Mouse (Mus musculus) spleen, embryonic (tissue): Measurements from ENCODE around the gene Gm34653.
"Not testable (repeated sequence)": the region's sequence is repeated elsewhere in the genome, so short reads cannot be mapped to it uniquely, and the experiment has no call there.

Experiments
- CTCF ChIA-PET: fragments of 350-600 bp; sonication (Branson Sonifier 250); formaldehyde crosslinking; loops from one replicate; lab custom pipeline; 2022; lab: Charles Lee

Gene Gm34653

DNA sequence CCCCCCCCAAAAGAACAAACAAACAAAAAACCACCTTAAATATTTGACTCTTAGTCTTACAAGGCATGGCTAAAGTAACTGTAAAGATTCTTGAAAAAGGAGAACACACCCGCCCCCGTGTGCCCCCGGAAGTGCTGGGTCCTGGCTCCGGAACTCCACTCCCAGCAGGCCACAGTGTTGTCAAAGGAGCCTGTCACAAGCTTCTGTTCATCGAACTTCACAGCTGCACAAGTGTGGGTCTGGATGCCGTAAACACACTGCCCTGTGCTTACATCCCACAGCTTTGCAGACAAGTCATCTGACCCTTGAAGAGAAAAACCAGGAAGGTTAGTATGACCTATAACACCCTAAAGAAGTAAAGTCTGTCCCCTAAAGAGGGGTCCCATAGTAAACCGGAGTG is 20.1 kb upstream of the Gm34653 start:
- CTCF ChIA-PET: no interaction called here

DNA sequence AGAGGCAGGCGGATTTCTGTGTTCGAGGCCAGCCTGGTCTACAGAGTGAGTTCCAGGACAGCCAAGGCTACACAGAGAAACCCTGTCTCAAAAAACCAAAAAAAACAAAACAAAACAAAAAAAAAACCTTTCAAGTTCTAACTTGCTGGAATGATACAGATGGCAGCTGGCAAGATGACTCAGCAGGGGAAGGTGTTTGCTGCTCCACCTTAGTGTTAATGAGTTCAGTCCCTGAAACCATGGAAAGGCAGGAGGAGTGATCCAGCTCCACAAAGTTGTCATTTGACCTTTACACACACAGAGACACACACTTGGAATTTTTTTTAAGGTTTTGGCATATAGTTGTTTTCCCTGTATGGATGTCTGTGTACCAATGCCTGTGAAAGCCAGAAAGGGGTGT is 16.9 kb upstream of the Gm34653 start:
- CTCF ChIA-PET: not testable (repeated sequence)

DNA sequence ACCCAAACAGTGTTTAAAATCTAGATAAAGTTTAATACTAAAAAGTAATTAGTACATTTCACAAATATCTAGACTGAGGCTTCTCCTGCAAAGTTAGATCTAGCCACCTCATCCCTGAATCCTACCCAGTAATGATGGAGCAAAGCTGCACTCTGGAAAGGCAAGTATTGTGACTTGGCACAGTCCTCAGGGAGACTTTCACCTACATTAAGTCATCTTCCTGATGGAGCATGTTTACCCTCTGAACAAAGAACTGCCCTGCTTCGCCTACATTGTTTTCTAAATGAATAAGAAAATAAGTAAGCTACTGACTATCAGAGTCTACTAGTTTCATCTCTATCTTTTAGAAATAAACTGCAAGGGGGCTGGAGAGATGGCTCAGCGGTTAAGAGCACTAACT is 14.3 kb upstream of the Gm34653 start:
- CTCF ChIA-PET: interaction anchor here (1.1 kb wide), 1 partner anchor 67 kb away, joined by 3 read pairs; no protein-coding TSS in a partner anchor

- CTCF ChIA-PET: no interaction called here
Observed at GRCm38 (mm10) chr2:34825827-34826459, 6.9 kb upstream of the Gm34653 start, which contains the start of gene Fbxw2. Fbxw2 (minus strand) TSS chr2:34826311.

DNA sequence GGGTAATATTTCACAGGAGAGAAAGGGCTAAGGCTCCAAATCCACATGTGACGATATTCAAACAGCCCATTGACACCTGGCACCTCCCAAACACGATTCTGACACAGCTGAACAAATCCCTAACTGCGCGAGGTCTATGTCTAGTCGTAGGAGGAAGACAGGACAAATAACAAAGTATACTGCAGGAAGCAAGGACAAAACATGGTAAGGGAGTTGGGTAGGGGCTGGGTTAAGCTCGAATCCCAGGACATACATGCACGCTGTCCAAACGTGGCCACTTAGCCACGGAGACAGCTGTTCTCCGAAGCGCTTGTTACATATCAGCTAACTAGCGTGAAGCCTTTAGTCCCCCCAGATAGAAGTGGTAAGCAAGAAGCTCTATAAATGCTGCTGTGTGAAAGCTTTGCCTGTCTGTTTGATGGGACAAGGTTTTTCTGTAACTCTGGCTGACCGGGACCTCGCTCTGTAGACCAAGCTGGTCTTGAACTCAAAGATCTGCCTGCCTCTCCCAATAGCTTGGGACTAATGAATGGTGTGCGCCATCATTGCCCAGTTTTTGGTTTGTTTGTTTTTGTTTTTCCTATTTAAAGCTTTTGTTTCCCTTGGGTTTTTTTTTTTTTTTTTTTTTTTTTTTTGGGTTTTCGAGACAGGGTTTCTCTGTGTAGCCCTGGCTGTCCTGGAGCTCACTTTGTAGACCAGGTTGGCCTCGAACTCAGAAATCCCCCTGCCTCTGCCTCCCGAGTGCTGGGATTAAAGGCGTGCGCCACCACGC is 6.2 kb upstream of the Gm34653 start:
- CTCF ChIA-PET: interaction anchor here (1.1 kb wide), 1 partner anchor 75 kb away, joined by 20 read pairs; no protein-coding TSS in a partner anchor

DNA sequence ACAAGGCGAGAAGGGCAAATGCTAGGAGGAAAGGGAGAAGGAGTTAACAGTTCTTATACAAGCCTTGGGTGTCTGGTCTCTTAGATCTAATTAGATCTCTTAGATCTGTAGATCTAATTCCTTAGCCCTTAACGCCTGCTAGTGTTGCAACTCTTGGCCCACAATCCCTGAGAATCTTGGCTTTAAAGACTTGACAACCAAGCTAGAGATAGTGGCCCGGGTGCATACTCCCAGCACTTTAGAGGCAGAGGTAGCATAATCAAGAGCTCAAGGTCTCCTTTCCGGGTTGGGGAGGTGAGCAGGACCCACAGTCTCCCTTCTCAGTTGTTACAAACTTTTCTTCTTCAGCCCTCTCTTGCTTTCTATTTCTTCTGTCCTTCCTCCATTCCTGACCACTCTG is 5.2 kb upstream of the Gm34653 start:
- CTCF ChIA-PET: interaction anchor here (0.6 to 1.1 kb wide), 2 partner anchors 76 to 139 kb away, joined by 3 to 20 read pairs; no protein-coding TSS in a partner anchor

DNA sequence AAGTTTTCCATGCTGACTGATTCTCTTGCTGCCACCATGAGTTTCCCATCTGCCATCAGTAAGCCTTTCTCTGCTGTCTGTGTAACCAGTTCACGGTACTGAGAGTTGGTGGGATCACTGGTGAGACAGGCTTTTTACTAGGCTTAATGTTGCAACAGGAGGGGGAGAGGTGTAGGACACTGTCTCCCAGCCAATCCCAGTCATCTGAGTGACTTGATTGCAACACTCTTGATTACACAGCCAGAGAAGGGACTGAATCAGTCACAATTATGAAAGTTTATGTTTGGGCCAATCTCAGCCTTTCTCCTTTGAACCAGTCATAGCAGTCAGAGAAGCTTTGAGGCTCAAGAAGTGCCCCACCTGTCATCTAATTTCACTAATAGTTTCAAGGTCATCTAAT is 4.8 kb upstream of the Gm34653 start:
- CTCF ChIA-PET: interaction anchor here (0.6 kb wide), 1 partner anchor 140 kb away, joined by 3 read pairs; no protein-coding TSS in a partner anchor

DNA sequence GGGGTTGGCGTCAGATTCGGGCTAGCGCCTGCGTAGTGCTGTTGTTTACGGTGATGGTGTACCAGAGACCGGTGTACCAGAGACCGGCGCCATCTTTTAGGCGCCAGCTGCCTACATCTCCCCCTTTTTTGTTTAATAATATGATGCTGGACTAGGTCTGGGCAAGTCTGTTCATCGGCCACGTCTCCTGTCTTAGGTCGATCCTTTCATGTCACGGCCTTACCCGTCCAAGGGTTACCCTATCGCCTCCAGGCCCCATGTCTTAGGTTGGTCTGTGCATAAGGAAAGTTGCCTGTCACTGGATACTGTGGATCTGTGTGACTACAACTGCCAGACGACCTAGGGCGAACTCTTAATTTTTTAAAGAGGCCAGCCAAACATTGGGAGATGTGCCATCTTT is 2.7 kb upstream of the Gm34653 start:
- CTCF ChIA-PET: not testable (repeated sequence)

- CTCF ChIA-PET: no interaction called here
Observed at GRCm38 (mm10) chr2:34833624-34834023, 817 bp downstream of the Gm34653 start.

DNA sequence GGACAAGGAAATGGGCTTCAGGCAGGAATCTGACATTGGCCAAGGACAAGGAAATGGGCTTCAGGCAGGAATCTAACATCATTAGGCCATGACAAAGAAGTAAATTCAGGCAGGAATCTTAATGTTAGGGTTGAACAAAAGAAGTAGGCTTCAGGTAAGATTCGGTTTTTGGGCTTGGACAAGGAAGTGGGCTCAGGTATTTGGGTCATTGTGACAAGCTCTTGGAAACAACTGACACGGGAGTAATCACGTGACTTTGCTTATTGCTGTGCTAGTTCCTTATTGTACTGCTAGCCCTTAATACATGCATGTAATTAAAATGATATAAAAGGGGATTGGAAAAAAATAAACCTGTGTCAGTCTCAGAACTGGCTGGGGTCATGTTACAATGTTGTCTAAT is 2.9 kb downstream of the Gm34653 start:
- CTCF ChIA-PET: no interaction called here

DNA sequence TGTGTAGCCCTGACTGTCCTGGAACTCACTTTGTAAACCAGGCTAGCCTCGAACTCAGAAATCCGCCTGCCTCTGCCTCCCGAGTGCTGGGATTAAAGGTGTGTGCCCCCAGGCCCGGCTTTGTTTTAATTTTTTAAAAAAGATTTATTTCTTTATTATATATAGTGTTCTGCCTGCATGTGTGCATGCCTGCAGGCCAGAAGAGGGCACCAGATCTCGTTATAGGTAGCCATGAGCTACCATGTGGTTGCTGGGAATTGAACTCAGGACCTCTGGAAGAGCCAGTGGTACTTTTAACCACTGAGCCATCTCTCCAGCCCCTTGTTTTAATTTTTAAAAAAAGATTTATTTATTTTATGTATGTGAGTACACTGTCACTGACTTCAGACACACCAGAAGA is 7.3 kb downstream of the Gm34653 start:
- CTCF ChIA-PET: interaction anchor here (0.7 kb wide), 1 partner anchor 202 kb away, joined by 5 read pairs; no protein-coding TSS in a partner anchor

DNA sequence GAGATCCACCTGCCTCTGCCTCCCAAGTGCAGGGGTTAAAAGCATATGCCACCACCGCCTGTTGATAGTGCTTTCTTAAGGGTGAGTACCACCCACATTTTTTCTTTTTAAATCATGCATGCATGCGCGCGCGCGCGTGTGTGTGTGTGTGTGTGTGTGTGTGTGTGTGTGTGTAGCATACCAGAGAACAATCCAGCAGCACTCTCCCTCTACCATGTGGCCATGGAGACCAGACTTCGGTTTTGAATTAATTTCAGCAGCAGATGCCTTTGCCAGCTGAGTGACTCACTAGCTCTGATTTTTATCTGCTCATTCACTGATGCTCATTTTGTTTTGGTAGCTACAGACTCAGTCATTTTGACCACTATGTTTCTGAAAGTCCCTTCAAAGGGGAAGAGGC is 8.9 kb downstream of the Gm34653 start:
- CTCF ChIA-PET: no interaction called here

DNA sequence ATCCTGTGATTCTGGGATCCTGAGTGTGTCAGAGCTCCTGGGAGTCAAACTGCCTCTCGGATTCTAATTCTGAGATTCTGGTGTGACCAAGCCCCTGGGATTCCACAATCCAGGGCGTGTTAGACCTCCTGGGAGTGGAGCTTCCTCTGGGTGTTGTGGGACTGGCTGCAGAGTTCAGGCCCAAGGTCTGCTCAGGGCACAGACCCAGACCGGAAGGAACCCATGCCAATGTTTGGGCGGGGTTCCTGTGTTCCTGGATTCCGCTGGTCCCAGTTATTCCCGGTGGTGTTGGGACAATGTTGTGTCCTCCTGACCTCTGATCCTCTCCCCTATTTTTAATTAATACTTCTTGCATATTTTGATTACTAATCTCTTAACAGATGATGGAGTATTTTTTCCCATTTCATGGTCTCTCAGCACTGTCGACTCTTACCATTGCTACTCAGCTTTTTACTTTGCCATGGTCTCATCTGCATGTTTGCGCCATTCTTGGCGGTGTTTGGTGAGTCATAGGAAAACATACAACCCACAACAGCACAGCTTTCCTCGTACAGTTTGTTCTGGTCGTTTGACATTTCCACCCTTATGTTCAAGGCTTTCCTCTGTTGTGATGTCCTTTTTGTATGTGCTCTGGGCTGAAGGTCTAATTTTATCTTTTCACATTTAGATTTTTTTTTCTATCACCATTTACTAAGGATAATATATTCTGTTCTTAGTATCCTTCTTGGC is 10.6 kb downstream of the Gm34653 start:
- CTCF ChIA-PET: no interaction called here

- CTCF ChIA-PET: interaction anchor here (0.7 kb wide), 1 partner anchor 32 kb away, joined by 7 read pairs; no protein-coding TSS in a partner anchor
Observed at GRCm38 (mm10) chr2:34847702-34848101, 14.9 kb downstream of the Gm34653 start.

- CTCF ChIA-PET: no interaction called here
Observed at GRCm38 (mm10) chr2:34855265-34855664, 22.5 kb downstream of the Gm34653 start.

- CTCF ChIA-PET: no interaction called here
Observed at GRCm38 (mm10) chr2:34857728-34858127, 24.9 kb downstream of the Gm34653 start.

GRCm38 (mm10) chr2:34869680-34870079 is 36.9 kb downstream of the Gm34653 start:
- CTCF ChIA-PET: interaction anchor here (1.1 kb wide), 1 partner anchor 110 kb away, joined by 4 read pairs; no protein-coding TSS in a partner anchor

DNA sequence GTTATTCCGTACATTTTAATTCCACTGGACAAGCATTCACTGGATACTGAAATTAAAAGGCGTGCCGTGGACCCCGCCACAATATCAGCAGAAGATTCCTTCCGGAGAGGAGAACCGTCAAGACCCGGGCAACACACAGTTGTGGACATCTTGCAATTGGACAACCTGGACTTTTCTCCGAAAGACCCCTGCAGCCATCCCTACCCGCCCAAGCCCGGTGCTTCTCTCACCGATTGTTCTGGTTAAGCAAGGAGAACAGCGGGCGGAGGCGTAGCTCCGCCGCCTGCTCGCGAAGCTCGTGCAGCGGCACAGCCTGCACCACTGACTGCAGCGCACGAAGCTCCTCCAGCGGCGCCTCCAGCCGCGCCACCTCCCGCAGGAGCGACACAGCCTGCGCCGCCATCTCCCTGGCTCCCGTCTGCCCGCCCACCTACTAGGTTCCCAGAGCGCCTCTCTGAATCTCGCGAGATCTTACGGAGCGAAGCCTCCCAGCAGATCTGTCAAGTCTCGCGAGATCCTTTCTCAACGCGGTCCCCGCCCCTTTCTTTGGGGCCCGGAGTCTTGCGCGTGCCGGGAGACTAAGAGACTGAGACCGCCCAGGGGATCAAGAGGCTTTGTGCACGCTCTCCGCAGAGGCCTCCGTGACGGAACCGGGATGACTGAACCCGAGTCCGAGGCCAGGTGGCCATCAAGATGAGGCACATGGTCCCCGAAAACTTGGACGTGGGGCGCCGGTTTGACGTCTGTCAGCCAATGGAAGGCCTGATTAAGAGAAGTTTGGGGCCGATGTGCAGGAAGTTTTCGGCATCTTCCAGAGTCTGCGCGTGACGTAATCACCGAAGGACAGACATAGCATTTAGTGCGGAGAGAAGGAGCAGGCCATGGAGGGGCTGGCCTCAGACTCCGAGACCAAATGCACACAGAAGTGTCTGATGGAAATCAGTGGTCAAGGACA is 38.0 kb downstream of the Gm34653 start:
- CTCF ChIA-PET: interaction anchor here (0.6 to 0.7 kb wide), 2 partner anchors 32 to 97 kb away, joined by 3 read pairs; no protein-coding TSS in a partner anchor

GRCm38 (mm10) chr2:34874271-34874670 is 41.5 kb downstream of the Gm34653 start, which contains the start of gene Cutal:
Cutal (plus strand) TSS chr2:34874396.
- CTCF ChIA-PET: no interaction called here

- CTCF ChIA-PET: interaction anchor here (1.1 kb wide), 1 partner anchor 14 kb away, joined by 4 read pairs; no protein-coding TSS in a partner anchor
Observed at GRCm38 (mm10) chr2:34874816-34875345, 42.1 kb downstream of the Gm34653 start, which contains the start of gene Psmd5. Psmd5 (minus strand) TSS chr2:34874968.
